ENCODE assay signal across 25 mouse cellular contexts in the genomic region with DNA sequence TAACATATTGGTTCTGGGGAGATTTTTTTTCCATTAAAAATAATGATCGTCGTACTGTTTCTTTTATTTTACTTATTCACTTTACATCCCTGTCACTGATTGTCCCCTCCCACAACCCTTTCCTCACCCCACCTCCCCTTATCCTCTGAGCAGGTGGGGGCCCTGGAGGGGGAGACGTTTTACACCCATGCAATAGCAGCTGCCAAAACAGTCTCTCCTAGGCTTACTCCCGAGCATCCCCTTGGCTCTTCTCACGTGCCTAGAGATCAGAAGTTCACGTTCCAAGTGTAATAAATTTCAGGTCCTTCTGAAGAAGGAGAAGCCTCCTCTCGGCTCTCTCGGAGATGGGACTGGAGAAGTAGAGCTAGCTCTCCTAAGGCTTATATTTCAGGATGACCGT. TPM values are rescaled to one million over a fixed set of nuclear protein-coding genes. Genes with fewer than 3 reads are reported as not detected.
"Had no signal": no experiment of that assay in that cellular context is flagged by ENCODE, and none has a peak within 500 bp of the region (broad histone marks: within the 10 kb centered on the region; RNA-seq: fewer than 3 reads in every experiment).

No protein-coding gene starts in this region.

- H3K4me1 ChIP-seq: heart, embryonic 10.5 days; heart, embryonic 12.5 days; hindbrain, embryonic 12.5 days; intestine, embryonic 15.5 days; limb, embryonic 10.5 days; limb, embryonic 12.5 days; liver, embryonic 13.5 days; liver, embryonic 15.5 days had no signal

- H3K4me3 ChIP-seq: heart, embryonic 10.5 days; heart, embryonic 12.5 days; hindbrain, embryonic 10.5 days; hindbrain, embryonic 12.5 days; intestine, embryonic 15.5 days; layer of hippocampus, adult 2 months; left cerebral cortex, adult 2 months; limb, embryonic 10.5 days; limb, embryonic 12.5 days; liver, embryonic 13.5 days; liver, embryonic 15.5 days had no signal

- DNase-seq: gastrocnemius, postnatal 14 days; heart, adult 18-20 months; heart, postnatal 10 days; heart, postnatal 4 days; kidney, adult 8-10 months; kidney, postnatal 14 days; kidney, postnatal 36 days; liver; liver, embryonic 13.5 days had no signal

- H3K9ac ChIP-seq: heart, embryonic 12.5 days; hindbrain, embryonic 12.5 days; hindbrain, embryonic 14.5 days; intestine, embryonic 15.5 days; limb, embryonic 12.5 days; liver, embryonic 13.5 days; liver, embryonic 15.5 days had no signal

- ATAC-seq: hindbrain, embryonic 16.5 days; inflammation-experienced regulatory T-cells, adult 6 months; intestine, embryonic 15.5 days; intestine, postnatal 0 days had no signal

- H3K4me2 ChIP-seq: heart, embryonic 12.5 days; hindbrain, embryonic 12.5 days; hindbrain, embryonic 14.5 days; intestine, embryonic 15.5 days; limb, embryonic 12.5 days; liver, embryonic 11.5 days; liver, embryonic 13.5 days; liver, embryonic 15.5 days had no signal

- H3K36me3 ChIP-seq: heart, embryonic 10.5 days; heart, embryonic 12.5 days; hindbrain, embryonic 10.5 days; hindbrain, embryonic 12.5 days; intestine, embryonic 15.5 days; limb, embryonic 10.5 days; limb, embryonic 12.5 days; liver, embryonic 13.5 days; liver, embryonic 15.5 days had no signal

- H3K27ac ChIP-seq: heart, embryonic 10.5 days; hindbrain, embryonic 10.5 days; hindbrain, embryonic 12.5 days; hindbrain, embryonic 14.5 days; intestine, embryonic 15.5 days; layer of hippocampus, adult 2 months; left cerebral cortex, adult 2 months; limb, embryonic 10.5 days; limb, embryonic 12.5 days; liver, embryonic 13.5 days; liver, embryonic 15.5 days had no signal

- H3K27me3 ChIP-seq: heart, embryonic 12.5 days; hindbrain, embryonic 12.5 days; intestine, embryonic 15.5 days; limb, embryonic 12.5 days; liver, embryonic 13.5 days; liver, embryonic 15.5 days had no signal

- H3K9me3 ChIP-seq: heart, embryonic 10.5 days; heart, embryonic 12.5 days; hindbrain, embryonic 10.5 days; hindbrain, embryonic 12.5 days; intestine, embryonic 15.5 days; limb, embryonic 10.5 days; limb, embryonic 12.5 days; liver, embryonic 13.5 days; liver, embryonic 15.5 days had no signal

RNA-seq across cellular contexts. Expression of a gene that starts 20.0 kb away (rescaled TPM):
- total RNA-seq: granulocyte monocyte progenitor cell, adult 5-6 weeks had no signal
- polyA plus RNA-seq: liver, embryonic 13.5 days had no signal
